Mouse (Mus musculus) embryo, embryonic 10.5 days (tissue): Measurements from ENCODE around the gene Rasa4.
"Not testable (repeated sequence)": the region's sequence is repeated elsewhere in the genome, so short reads cannot be mapped to it uniquely, and the experiment has no call there.

Source experiments
- DNase-seq: peaks from one replicate; pipeline ENCODE4 v3.0.0-alpha.2; 2015; ENCODE audit warnings: low spot score

Gene Rasa4

GRCm38 (mm10) chr5:136066404-136067148 is 17.1 kb upstream of the Rasa4 start:
- DNase-seq: not testable (repeated sequence)

- DNase-seq: no peak
Measured at GRCm38 (mm10) chr5:136069411-136069810, 14.3 kb upstream of the Rasa4 start.

DNA sequence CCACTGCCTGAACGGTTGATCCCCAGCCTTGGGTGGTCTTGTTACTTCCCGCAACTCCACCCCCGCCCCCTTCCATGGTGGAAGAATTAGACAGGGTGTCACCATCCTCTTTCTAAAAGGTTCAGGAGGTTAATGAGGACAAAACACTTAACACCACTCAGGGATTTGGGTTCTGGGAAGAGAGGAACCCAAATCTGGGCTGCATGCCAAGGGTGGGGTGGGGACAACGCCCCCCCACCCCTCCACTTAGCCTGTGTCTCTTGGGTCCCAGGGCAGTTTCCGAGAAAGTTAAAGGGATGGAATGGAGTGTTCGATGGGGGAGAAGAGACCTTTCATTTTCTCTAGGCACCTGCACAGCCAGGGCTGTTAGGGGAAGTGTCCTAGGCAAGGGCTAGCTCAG is 10.7 kb upstream of the Rasa4 start:
- DNase-seq: no peak

DNA sequence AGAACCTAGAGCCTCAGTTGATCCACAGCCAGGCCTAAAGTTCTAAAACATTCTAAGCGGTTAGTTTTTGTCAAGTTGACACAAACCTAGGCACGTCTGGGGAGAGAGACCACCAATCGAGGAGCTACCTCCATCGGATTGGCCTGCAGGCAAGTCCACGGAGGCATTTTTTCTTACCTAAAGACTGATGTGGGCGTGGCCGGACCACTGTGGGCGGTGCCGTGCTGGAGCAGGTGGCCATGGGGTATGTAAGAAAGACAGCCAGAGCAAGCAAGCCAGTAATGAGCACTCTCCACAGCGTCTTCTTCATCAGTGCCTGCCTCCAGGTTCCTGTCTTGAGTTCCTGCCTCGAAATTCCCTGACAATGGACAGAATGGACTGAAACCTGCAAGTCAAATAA is 10.2 kb upstream of the Rasa4 start:
- DNase-seq: no peak

DNA sequence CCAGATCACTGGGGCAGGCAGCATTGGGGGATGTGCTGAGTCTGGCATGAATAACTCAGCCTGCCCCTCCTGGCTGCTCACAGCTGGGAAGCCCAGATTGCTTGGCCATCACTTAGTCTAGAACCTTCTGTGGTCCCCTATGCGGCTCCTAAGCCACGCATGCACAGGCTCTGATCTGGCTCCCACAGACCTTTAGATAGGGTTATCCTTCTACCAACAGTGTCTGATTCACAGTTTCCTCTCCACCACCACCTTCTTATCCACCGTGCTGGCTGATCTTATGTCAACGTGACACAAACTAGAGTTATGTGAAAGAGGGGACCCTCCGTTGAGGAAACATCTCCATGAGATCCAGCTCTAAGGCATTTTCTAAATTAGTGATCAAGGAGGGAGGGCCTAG is 8.6 kb upstream of the Rasa4 start:
- no peak for DNase-seq

DNA sequence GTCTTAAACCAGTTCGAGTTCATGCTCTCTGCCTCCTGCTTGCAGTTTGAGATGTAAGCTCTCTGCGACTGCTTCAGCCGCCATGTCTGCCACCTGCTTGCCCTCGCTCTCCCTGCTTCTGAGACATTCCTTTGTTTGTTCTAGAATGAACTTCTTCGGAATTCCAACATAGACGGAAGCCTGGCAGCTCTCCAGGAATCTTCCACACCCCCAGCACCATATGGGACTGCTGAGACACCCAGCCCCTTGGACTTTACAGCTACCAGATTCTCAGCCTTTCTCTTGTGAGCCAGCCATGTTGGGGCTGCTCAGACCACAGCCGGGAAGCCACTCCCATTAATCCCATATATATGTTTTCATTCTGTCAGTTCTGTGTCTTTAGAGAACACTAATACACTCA is 7.4 kb upstream of the Rasa4 start:
- DNase-seq: no peak

GRCm38 (mm10) chr5:136077001-136077550 is 6.6 kb upstream of the Rasa4 start:
- DNase-seq: no peak

- DNase-seq: no peak
Measured at GRCm38 (mm10) chr5:136078136-136078535, 5.6 kb upstream of the Rasa4 start.

DNA sequence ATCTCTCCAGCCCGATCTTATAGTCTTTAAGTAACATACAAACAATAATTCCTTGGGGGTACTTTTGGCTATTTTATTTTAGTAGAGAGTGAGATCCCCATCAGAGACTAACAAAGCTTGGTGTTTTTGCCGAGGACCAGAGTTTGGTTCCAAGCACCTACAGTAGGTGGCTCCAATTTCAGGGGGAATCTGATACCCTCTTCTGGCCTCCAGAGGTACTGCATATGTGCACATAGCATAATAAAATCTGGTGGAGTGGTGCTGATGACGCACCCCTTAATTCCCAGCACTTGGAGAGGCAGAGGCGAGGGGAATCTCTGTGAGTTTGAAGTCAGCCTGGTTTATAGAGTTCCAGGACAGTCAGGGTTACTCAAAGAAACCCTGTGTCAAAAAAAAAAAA is 1.4 kb upstream of the Rasa4 start:
- no peak for DNase-seq

- peak; percentile 27 for DNase-seq
Measured at GRCm38 (mm10) chr5:136084144-136084881, 597 bp downstream of the Rasa4 start.

DNA sequence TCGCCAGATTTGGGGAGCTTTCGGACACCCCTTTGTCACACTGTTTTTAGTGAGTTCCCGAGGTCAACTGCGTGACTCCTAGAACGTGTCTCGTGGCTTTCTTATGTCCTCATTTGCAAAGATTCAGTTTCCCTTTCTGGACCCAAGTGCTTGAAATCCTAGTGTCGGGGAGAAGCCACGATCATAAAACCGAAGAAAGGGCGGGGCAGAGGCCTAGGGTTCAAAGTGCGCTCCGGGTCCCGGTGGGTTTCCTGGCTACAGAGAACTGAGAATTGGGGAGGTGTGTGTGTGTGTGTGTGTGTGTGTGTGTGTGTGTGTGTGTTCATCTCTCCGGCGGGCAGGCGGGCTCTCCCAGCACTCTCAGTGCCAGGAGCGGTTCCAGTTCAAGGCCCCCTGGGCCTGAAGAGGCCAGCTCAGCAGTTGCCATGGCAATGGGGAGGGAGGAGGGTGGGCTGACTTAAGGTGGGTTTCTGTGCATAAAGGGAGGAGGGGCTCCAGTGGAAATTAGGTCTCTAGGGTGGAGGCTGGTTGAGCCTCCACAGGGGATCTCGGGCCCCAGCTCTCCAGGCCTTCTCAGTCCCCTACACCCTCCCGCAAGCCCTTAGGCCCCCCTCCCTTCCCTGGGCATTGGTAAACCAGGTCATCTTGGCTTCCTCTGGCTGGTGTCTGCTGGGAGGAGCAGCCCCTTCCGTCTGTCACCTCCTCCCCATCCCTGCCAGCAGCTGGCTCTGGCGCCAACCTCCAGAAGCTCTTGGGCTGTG is 1.4 kb downstream of the Rasa4 start:
- peak; percentile 57 for DNase-seq

DNA sequence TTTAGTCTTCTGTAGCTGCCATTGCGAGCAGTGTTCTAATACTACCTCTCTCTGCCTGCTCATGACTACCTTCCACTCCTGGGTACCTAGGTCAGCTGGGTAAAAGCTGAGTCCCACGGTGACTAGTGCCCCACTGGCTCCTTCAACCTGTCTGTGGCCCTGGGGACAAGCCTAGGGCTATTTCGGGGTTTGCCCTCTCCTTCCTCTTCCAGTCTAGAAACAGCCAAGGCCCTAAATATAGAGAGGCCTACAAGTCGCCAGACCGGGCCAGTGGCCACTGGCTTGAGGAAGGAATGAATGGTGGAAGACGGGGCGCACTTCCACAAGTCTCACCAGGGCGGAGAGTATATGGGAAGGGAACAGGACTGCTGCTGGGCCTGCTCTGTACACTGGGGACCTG is 2.6 kb downstream of the Rasa4 start:
- no peak for DNase-seq

GRCm38 (mm10) chr5:136088821-136089575 is 5.3 kb downstream of the Rasa4 start:
- DNase-seq: no peak

DNA sequence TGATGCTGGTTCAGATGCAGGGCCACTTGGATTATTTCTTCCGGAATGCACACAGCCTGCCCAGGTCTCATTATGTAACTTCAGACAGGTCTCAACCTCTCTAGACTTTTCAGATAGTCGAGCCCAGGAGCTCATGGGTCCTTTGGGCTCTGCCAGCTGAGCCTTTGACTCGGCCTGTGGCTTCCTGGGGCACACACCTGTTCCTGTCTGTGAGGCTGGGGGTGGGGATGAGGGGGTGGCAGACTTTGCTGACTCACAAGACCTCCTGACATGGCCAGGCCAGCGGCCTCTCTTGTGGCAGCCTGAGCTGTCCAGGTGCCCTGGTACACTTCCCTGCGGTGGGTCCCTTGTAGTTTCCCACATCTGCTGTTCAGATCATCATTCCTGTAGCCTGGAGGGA is 8.2 kb downstream of the Rasa4 start:
- no peak for DNase-seq

DNA sequence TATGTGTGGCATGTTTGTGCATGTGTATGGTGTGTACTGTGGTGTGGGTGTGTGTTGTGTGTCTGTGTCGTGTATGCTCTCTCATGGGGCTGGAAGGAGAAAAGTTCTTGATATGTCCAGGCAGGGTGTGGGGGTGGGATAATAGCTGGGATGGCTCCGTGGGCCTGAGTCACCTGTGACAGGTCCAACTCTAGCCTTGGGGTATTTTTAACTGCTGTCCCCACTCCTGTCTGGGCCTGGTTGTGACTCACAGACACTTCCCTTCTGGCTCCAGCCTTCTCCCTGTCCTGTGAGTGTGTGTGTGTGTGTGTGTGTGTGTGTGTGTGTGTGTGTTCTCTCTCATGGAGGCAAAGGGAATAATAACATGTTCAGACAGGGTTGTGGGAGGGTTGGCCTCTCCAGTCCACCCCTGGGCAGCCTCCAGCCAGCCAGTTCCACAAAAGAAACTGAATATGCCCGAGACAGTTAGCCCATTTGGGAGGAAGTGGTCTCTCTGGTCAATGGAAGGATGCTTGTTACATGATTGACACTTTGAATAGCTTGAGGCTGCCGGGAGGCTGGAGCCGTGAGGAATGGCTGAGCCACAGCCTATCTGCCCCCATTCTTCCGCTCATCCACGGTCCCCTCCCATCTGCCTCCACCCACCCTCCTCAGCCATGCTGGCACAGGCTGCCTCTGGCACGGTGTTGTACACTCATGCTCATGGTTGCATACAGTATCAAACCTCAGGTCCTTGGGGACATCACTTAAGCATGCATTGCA is 10.7 kb downstream of the Rasa4 start:
- no peak for DNase-seq

DNA sequence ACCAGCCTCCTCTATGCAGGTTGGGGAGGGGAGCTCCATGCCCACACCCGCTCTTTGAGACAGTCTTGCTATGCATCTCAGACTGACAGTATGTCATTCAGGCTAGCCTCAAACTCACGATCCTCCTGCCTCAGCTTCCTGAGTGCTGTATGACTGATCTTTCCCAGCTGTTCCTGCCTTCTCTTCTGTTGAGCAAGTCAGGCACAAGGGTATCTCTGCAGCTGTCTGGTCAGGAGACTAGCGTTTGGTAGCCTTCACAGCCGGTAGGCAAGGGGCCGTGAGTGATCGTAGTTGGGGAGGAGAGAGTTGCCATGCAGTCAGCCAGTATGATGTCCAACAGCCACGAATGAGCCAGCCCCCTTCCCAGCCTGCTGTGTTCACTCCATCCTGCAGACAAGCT is 11.4 kb downstream of the Rasa4 start:
- no peak for DNase-seq

GRCm38 (mm10) chr5:136098536-136098935 is 14.8 kb downstream of the Rasa4 start:
- DNase-seq: no peak

GRCm38 (mm10) chr5:136102099-136102820 is 18.5 kb downstream of the Rasa4 start:
- peak; percentile 86 for DNase-seq

- DNase-seq: peak; percentile 40
Measured at GRCm38 (mm10) chr5:136104511-136104910, 20.8 kb downstream of the Rasa4 start.

- DNase-seq: no peak
Measured at GRCm38 (mm10) chr5:136108486-136108885, 24.8 kb downstream of the Rasa4 start.
